Mouse (Mus musculus): ENCODE results near the gene Rufy1.
"Not testable (repeated sequence)": the region's sequence is repeated elsewhere in the genome, so short reads cannot be mapped to it uniquely, and the experiment has no call there.

The Rufy1 gene

GRCm38 (mm10) chr11:50377892-50378684 is 52.8 kb downstream of the Rufy1 start:
- peak; percentile 90 for DNase-seq (ENCODE audit: low spot score)

- DNase-seq (ENCODE audit: low spot score) = peak; percentile 99
Measured at GRCm38 (mm10) chr11:50376911-50377891, 53.7 kb downstream of the Rufy1 start, which contains the start of gene Hnrnph1. Hnrnph1 (plus strand) TSS chr11:50376990.

GRCm38 (mm10) chr11:50376156-50376790 is 54.7 kb downstream of the Rufy1 start:
- DNase-seq (ENCODE audit: low spot score) = no peak

DNA sequence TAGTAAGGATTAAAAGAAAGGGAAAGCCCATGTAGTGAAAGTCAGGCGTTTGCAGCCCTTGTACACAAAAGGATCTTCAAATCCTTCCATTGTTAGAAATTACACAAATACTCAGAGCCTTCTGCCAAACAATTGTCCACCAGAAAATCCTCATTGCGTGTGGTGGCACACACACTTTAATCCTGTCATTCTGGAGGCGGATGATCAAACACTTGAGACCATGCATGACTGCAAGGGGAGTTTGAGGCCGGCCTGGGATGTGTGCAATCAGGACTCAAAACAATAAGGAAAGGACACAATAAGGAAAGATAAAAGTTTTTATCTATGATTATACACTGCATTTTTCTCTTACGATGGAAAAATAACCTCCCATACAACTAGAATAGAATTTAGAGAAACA is 55.5 kb downstream of the Rufy1 start:
- no peak for DNase-seq (ENCODE audit: low spot score)

- no peak for DNase-seq (ENCODE audit: low spot score)
Measured at GRCm38 (mm10) chr11:50374286-50375015, 56.5 kb downstream of the Rufy1 start.

GRCm38 (mm10) chr11:50373621-50374020 is 57.3 kb downstream of the Rufy1 start:
- no peak for DNase-seq (ENCODE audit: low spot score)

- no peak for DNase-seq (ENCODE audit: low spot score)
Measured at GRCm38 (mm10) chr11:50373086-50373485, 57.8 kb downstream of the Rufy1 start.

DNA sequence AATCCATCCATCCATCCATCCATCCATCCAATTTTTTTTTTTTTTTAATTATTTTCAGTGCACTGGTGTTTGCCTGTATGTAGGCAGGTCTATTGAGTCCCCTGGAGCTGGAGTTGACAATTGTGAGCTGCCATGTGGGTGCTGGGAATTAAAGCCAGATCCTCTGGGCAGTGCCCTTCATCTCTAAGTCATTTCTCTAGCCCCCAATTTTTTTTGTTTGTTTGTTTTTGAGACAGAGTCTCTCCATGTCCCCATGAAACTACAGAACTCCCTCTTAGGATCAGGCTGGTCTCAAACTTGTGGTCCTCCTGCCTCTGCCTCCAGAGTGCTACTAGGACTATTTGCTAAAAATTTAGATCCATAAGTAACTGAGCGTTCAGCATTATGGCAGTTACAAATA is 59.0 kb downstream of the Rufy1 start:
- no peak for DNase-seq (ENCODE audit: low spot score)

DNA sequence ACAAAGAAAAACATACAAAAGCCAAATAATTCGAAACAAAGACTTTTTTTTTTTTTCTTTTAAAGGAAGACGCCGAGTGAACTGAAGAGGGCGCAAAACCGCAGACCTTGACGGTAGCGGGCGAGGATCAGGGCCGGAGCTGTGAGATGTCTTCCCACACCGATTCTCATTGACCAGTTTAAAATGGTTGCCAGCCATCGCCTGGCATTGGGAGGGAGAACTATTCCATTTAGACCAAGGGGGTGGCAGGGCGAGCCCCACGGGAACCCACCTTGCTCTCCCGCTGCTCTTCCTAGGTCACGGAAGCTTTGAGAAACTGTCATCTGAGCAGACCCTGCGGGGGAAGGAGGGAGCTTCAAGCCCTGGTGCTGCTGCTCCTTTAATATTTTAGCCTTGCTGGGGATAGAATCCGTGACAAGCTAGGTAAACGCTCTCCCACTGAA is 59.5 kb downstream of the Rufy1 start:
- DNase-seq (ENCODE audit: low spot score) = peak; percentile 65

- DNase-seq (ENCODE audit: low spot score) = no peak
Measured at GRCm38 (mm10) chr11:50370969-50371368, 60.0 kb downstream of the Rufy1 start.

DNA sequence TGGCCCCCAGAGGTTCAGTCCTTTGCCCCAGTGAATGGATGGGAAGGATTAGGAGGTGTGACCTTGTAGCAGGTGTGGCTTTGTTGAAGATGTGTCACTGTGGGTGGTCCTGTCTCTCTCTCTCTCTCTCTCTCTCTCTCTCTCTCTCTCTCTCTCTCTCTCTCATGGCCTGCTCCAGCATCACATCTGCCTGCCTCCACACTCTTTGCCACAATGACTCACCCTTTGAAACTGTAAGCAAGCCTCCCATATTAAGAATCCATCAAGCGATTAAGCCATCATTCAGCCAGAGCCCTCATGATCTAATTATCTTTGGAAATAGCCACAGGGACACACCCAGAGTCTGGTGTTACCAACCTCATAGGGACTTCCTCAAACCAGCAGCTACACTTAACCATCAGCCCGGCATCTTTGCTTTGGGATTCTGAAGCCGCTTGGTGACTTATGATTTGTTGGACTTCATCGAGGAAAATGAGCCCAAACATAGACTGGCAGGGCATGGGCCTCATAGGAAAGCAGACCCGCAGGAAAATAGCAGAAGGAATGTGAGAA is 61.5 kb downstream of the Rufy1 start:
- DNase-seq (ENCODE audit: low spot score) = no peak

DNA sequence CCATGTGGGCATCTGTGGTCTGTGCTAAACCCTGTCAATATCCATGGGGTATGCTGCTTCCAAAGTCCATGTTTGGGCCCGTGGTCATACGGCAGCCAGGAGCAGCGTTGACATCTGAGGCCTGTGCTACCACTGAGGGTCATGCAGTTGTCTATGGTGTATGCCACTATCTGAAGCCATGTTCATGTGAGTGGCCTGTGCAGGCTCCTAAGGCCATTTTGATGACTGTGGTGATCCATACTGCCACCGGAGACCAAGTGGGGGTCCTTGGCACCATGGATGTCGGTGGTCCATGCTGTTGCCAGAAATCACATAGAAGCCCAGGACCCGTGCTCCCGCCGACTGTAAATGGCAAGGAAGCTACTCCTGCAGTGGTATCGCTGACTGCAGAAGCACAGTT is 63.4 kb downstream of the Rufy1 start:
- DNase-seq (ENCODE audit: low spot score) = no peak

DNA sequence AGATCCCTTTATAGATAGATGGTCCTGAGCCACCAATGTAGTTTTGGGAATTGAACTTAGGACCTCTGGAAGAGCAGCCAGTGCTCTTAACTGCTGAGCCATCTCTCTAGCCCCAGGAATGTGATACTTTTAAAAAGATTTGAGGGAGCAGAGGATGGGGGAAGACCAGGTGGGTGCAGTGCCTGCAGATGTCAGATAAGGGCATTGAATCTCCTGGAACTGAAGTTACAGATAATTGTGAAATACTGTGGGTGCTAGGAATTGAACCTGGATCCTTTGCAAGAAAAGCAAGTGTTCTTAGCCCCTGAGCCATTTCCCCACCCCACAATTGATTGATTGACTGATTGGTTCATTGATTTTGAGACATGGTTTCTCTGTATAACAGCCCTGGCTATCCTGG is 65.6 kb downstream of the Rufy1 start:
- no peak for DNase-seq (ENCODE audit: low spot score)

DNA sequence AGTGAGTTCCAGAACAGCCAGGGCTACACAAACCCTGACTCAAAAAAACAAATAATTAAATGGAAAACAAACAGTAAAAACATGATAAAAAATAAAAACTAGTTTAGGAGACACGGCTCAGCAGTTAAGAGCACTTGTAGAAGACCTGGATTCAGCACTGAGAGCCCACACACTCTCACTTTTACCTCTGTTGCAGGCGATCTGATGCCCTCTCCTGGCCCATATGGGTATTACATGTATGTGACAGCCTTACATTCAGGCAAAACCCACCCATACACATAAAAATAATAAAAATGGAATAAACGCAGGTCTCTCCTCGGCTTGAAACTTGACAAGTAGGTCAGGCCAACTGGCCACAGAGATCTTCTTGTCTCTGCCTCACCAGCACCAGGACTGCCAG is 66.4 kb downstream of the Rufy1 start:
- peak; percentile 78 for DNase-seq (ENCODE audit: low spot score)

- DNase-seq (ENCODE audit: low spot score) = not testable (repeated sequence)
Measured at GRCm38 (mm10) chr11:50361282-50361681, 69.6 kb downstream of the Rufy1 start.

DNA sequence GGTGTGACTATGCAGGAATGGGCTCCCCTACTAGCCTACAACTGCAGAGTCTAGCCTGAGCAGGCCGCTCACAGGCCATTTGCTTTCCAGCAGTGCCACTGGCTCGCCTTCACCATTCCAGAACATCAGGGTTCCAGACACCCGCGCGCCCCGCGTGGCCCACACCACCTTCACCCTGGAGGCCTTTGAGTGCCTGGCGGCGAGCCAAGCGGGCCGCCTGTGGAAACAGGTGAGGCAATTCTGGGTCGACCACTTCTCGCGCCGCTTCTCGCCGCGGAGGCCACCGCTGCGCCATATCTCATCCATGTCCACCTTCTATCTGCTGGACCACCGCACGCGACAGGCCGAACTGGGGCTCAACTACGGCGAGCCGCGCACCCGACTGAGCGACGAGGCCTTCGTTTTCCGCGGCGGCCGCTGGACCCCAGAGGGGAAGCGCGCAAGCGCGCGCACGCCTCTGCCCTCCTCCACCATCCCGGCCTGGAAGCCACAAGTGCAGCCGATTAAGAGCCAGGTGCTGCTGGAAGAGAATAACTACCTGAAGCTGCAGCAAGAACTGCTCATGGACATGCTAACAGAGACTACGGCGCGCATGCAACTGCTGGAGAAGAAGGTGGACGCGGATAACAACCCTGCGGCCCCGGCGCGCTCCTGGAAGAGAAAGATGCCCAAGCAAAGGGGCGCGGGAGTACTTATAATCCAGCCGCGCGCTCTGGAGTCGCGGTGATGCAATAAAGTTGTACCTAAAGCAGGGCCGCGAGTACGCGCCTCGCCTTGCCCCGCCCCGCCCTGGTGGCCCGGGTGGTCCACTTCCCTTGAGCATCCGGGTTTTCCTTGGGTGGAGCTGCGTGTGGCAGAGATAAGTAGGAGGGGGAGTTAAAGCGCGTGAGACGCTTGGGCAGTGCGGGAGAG is 71.7 kb downstream of the Rufy1 start:
- DNase-seq (ENCODE audit: low spot score) = peak; percentile 49

DNA sequence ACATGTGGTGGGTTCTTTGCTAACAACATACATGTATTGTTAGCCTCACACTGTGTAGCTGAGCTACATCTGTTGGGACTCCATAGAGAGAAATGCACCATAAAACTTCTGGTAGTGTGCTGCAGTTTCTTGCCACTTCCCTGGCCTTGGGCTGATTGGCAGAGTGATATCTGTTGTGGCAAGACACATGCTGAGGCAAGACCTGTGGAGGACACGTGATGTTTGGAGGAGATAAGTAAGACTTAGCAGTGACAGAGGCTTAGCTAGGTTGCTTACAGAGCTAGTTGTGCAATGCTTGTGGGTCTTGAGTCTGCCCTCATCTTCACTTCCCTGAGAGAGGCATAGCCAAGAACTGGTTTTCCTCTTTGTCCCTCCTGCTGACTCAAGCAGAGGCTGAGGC is 75.5 kb downstream of the Rufy1 start:
- no peak for DNase-seq (ENCODE audit: low spot score)

- peak; percentile 24 for DNase-seq (ENCODE audit: low spot score)
Measured at GRCm38 (mm10) chr11:50354851-50355250, 76.1 kb downstream of the Rufy1 start.

- DNase-seq (ENCODE audit: low spot score) = no peak
Measured at GRCm38 (mm10) chr11:50354162-50354561, 76.8 kb downstream of the Rufy1 start, which contains the start of gene Cby3. Cby3 (plus strand) TSS chr11:50354462.

DNA sequence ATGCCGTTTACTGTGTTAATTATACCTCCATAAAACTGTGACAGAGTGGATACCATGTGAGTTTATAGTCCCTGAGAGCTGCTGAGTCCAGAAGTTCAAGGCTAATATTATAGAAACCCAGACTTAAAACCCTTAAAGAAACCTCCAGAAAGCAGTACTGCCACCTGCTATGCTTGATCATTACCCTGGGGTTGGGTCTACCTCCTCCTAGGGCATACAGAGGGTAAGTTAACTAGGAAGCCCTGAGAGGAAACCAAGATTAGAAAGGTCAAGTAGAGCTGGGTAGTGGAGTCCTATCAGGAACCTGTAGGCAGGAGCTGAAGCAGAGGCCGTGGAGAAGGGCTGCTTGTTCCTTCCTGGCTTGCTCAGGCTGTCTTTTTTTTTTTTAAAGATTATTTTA is 78.7 kb downstream of the Rufy1 start:
- DNase-seq (ENCODE audit: low spot score) = no peak
